Mouse (Mus musculus) adrenal gland, postnatal 36 days (tissue): Measurements from ENCODE around the gene Eefsec. TPM values are rescaled to one million over a fixed set of nuclear protein-coding genes. Genes with fewer than 3 reads are reported as not detected.
A peak's percentile ranks its signal among the peaks of the same experiment; 100 is the strongest.

ENCODE experiments used
- DNase-seq, 2 experiments: peaks; one replicate each; pipeline ENCODE4 v3.0.0; 2021; ENCODE audit warnings: mixed read lengths in 1 of 2
- total RNA-seq, 2 experiments: library from RNA; stranded (reverse); gene quantifications; 2 replicates each; pipeline ENCODE4 v1.2.3; 2021

Gene Eefsec
- total RNA-seq, 2 experiments from 2014 or later: 13.1 to 19.4 TPM

DNA sequence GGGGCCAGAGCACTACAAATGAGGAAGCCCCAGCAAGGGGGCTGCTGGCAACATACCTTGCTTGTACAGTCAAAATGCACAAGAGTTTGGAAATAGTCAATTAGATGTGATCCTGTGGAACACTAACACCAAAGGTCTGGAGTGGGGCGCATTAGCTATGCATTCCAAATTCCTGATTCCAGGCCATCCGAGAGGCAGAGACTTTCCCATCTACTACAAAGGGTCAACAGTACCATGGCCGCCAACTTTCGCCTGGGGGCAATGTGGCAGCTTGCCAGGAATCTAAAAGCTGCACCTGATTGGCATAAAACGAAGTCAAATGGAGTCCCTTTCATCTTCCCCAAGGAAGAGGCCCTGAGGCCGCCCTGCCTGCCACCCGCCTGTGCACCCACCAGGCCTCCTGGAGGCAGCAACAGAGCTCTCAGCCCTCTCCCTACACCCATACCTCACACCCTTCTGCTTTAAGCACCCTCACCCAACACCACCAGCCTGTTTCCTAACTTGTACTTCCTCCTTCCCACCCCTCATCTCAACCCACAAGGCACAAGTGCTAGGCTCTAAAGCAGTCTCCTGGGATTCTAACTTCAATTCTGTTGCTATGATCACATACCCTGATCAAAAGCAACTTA lies 30.1 kb downstream of the Eefsec start:
- DNase-seq: no peak

DNA sequence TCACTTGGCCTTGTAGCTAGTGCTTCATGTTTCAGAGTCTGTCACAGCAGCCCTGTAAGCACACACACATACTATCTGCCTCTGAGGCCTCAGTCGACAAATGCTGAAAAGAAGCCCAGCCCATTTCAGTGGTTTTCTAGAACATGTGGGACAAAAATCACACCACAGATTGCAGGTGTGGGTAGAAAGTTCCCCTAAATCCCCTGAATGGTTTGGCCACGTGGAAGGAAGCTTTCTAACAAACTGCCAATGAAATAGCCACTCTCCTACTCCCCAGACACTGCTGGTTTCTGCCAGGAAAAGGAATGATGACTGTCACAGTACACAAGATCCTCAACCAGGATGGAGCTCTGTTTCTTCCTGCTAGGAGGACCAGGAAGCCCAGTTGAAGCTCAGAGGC lies 33.7 kb downstream of the Eefsec start:
- no peak for DNase-seq

GRCm38 (mm10) chr6:88409492-88409891 lies 36.8 kb downstream of the Eefsec start:
- no peak for DNase-seq

DNA sequence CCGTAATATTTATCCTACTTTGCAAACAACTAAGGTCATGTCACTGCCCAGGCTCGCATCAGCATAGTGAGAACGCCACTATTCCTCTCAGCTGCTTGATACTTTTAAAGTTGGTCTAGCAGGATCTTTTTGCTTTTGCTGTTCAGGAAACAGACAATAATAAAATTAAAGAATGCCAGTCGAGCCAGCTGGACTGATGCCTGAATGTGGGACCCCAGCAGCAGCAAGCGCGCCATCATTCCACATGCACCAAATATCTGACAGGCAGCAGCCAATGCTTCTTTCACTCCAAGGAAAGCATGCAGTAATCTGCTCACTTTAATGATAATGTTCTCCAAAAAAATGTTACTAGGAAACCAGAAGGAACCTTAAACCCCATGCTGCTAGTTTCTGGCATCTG lies 45.9 kb downstream of the Eefsec start:
- DNase-seq: no peak

DNA sequence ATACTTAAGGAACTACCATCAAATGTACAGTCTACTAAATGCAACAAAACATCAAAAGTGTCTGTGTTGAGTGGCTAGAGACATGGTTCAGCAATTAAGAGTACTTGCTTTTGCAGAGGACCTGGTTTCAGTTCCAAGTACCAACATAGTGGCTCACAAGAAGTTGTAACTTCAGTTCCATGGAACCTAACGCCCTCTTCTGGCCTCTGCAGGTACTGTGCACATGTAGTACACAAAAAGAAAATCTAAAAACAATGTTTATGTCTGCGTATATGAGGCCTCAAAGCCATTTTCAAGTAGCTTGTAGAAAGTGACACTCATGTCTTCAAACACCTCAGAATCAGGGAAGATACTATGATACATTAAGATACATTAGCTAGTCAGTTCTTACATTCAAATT lies 48.4 kb downstream of the Eefsec start:
- no peak for DNase-seq

GRCm38 (mm10) chr6:88388946-88389345 lies 57.4 kb downstream of the Eefsec start:
- peak in 1 of 2 experiments; percentile 23 for DNase-seq

DNA sequence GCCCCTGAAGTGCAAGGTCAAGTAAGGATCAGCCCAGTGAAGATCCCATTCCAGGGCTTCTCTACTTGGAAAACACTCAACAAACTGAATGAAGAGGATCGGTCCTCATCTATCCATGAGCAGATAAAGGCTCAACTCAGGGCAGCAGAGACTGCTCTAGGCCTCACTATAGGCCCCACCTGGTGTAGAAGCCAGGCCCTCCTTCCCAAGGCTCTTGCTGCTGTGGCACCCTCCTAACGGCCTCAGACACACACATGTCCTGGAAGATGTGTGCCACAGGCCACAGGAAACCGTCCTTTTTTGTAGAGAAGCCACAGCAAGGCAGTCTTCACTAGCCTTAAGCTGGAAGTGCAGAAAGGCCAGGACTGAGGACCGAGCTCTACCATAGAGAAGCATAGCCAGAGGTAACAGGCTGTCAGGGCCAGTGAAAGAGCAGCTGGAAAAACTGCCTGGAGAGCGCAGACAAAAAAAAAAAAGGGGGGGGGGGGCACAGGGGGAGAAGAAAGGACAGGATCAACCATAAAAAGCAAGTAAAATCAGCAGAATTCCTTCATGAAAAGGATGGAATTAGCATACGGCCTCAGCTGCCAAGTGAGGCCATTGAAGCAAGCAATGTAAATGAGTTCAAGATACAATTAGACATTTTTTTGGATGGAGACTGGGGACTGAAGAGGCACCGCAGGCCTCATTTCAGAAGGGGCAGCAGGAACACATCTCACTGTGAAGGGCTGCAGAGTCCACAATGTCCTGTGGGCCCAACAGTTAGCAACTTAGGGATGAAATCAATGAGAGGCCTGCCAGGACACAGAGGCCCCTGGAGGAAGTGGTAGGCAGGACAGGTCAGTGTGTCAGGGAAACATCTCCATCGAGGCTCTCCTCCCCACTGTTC lies 58.3 kb downstream of the Eefsec start:
- no peak for DNase-seq

GRCm38 (mm10) chr6:88384420-88385053 lies 61.8 kb downstream of the Eefsec start:
- no peak for DNase-seq

DNA sequence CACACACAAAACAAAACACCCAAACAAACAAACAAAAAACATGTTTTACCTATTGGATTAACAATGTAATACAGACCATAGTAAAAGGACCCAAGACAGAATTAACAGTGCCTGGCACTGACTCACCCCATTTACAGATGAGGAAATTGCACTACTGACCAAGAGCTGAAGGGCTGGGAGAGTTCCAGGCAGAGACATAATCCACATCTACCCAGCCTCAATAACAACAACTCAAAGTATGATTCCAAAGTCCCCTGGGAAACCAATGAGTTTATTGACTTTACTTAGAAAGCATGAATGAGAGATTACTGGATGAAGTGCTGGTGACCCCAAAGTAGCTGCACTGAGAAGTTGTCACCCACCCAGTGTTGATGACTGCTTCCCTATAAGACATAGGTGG lies 62.6 kb downstream of the Eefsec start:
- DNase-seq: no peak

DNA sequence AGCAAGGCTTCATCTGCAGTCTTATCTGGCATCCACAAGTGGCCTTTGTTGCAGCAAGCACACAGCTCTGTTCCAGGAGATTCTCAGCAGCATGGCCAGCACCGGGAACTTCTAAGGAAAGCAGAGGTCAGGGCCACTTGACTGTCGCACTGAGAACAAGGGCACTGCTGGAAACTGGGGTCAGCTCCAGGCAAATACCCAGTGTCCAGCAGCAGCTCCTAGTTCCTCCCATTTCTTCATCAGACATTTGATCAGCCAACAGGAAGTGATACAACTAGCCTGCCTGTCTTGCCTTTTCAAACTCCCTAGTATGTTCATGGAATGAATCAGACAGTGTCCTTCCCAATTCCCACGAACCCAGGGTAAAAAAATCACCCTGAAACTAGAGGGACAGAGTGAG lies 66.6 kb downstream of the Eefsec start:
- DNase-seq: peak; percentile 24 to 26

DNA sequence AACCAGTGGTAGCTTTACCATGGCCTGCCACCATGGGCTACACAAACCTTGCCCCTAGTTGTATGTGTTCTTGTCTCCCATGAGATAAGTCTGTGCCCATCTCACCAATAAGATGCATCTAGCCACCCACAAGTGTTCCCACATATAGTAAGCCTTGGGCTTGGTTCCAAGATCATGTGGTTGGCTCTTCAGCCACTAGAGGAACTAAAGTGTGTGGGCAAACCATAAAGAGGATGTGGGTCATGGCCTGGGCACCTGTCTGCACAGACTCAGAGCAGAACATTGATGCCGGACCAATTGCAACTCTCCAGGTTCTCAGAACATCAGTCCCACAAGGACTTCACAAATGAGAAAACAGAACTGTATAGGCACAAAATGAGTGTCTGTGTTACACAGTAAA lies 67.5 kb downstream of the Eefsec start:
- no peak for DNase-seq

- DNase-seq: peak; percentile 47 to 49
These were observed 72.1 kb downstream of the Eefsec start for GRCm38 (mm10) chr6:88374247-88374646.

GRCm38 (mm10) chr6:88369851-88370635 lies 76.3 kb downstream of the Eefsec start:
- peak; percentile 33 to 56 for DNase-seq

- DNase-seq: no peak
These were observed 82.8 kb downstream of the Eefsec start for GRCm38 (mm10) chr6:88363475-88364012.

DNA sequence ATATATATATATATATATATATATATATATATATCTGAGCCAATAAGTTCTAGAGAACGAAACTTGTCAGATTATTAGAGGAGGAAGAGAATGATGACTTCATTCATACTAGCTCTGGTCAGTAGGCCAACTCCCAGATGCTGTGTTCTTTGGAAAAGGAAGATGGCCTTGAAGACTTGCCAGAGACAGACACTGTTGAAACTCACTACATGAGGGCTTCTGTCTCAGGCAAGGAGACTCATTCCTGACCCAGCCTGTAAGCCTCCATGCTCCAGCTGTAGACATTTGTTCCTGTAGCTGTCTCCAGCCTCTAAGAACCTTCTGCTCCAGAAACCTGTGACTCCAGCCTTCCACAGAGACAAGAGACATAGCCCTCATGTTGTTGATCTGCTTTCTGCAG lies 85.2 kb downstream of the Eefsec start:
- peak in 1 of 2 experiments; percentile 39 for DNase-seq

DNA sequence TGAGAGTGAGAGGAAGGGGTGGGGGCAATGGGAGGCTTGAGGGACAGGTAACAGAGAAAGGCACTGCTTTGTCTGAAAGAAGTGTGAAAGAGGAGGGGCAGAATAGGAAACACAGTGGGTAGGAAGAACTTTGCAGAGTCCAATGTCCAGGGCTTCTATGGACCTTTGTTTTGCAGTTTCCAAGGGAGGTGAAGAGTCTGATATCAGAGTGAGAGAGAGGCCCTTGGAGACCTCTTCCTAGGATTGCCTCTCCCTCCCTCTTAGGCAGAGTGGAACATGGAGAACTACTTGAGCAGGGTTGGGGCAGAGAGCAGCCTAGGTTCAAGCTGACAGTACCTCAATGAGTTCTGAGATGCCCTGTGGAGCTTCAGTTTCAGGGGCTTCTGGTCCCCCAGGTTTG lies 88.1 kb downstream of the Eefsec start:
- DNase-seq: no peak

GRCm38 (mm10) chr6:88355866-88356265 lies 90.5 kb downstream of the Eefsec start:
- DNase-seq: no peak

DNA sequence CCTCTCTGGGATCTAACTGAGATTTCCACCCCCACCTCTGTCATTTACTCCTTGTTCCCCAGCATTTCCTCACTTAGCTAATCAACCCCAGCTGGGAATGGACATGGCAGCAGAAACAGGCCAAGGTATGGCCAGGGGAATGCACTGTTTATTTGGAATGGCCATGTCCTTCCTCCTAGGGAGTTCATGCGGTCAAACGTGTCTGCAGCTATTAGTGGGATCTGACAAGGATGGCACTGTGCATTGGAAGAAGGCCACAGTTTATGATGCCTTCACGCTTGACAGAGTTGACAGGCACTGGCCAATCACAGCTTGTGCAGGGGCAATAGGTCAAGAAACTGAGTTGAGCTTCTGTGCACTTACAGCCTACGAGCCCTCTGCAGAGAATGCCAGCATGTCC lies 93.8 kb downstream of the Eefsec start:
- DNase-seq: no peak

DNA sequence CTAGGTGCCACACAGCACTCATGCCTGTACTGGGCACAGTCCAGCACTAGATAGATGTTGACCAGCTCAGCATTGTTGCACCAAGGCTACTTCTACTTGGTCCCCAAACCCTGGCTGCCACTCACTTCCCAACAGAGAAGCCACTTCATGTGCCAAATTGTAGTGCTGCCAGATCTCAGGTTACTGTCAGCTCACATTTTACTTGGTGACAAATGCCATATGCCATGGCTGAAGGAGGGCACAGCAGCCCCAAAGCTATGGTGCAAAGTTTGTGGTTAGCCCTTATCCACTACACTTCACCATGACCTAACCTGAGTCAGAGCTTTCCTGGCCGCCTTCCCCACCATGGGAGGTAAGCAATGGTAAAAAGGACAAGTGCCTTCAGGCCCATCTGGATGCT lies 99.6 kb downstream of the Eefsec start:
- DNase-seq: no peak

DNA sequence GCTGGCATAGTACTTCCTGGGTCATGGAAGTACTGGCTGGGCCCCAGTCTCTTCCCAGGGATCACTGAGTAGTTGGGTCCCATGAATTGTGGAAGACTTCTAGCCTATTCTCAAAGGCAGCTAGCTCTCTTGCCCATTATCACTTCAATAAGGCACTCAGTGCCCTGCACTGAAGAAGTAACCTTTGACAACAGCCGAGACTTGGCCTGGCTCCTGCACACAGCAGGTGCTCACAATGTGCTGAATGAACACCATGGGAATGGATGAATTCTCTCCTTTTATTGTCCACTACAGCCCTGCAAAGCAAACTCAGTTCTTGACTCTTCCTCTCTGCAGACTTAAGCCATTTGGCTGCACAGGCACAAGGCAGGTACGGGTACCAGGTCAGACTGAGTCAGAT lies 101.0 kb downstream of the Eefsec start:
- no peak for DNase-seq

DNA sequence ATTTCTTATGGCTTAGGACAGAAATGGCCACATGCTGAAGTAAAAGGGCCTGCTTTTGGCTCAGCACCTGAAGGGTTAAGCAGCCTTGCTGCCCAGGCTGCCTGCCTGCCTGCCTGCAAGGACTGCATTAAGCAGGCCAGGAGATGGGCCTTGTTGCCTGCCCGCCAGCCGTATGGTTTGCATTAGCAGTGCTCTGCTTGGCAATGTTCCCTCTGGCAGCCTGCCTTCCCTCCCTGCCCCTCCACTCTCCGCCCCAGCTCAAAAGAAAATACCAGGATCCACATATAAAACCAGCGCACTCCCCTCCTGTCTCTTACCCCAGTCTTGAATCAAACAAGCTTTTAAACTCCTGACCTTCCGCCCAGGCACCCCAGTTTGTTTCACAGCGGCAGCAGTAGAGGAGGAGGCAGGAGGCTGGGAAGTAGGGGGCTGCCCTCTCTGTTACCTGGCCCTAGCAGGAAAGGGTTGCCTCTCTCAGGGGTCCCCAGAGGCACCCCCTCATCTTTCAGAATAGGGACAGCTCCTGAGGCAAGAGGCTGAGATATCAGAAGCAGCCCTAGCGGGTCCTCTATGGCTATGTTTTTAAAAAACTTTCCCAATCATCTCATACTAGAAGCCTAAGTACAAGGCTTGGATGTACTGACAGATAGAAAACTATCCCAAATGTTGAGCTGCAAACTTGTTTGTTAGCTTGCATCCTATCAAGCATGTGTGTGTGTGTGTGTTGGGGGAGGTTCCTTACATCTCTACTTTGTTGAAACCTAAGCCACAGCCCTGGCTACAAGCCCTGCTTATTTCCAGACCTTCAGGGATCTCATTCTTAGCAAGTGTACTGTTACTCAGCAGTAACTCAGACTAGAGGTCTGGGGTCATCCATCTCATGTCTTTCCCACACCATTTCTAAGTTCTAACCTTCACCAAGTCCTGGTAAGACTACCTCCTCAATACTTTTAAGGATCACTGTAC lies 102.6 kb downstream of the Eefsec start:
- DNase-seq: peak; percentile 81 to 84
